Mouse (Mus musculus): Measurements from ENCODE around the gene Tmem238.

Tmem238 gene

DNA sequence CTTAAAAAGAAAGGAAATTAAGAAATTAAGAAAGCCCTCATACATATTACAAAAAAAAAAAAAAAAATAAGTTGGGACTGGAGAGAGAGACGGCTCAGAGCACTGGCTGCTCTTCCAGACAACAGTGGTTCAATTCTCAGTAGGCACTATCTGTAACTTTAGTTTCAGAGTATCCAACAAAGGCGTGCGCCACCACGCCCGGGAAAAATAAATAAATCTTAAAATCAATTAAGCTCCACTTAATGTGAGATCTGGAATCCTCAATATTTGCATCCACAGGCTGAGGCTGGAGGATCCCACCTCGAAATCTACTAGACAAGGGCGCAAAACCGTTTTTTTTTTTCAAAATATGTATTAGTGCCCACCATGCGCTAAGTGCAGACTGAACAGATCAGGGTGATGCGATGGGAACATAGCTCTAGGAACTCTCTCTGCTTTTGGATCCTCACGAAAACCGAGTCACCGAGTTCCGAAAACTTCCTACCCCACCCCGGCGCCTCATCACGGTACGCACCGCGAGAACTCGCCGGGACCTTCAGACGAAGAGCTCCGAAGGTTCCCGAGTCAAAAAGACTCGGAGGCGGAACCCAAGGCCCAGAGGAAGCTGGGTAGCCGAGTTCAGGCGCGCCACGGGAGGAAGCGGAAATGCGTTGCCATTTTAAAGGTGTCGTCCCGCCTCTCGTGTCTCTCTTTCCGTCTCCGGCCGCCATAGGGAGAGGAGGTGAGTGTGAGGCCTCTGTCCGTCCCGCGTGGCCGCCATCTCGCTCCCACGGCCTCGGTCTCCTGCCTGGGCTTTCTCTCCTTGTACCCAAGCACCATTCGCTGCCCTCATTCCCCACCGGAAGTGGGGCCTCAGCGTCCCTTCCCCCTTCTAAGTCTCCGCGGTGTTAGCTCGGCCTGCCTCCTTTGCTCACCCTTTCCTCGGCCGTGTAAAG, 3.1 kb upstream of the Tmem238 start, which contains the start of gene Rpl28:
Rpl28 (plus strand) TSS at position 597 of the 935 bp plus-strand sequence.
- DNase-seq: peak; percentile 97

DNA sequence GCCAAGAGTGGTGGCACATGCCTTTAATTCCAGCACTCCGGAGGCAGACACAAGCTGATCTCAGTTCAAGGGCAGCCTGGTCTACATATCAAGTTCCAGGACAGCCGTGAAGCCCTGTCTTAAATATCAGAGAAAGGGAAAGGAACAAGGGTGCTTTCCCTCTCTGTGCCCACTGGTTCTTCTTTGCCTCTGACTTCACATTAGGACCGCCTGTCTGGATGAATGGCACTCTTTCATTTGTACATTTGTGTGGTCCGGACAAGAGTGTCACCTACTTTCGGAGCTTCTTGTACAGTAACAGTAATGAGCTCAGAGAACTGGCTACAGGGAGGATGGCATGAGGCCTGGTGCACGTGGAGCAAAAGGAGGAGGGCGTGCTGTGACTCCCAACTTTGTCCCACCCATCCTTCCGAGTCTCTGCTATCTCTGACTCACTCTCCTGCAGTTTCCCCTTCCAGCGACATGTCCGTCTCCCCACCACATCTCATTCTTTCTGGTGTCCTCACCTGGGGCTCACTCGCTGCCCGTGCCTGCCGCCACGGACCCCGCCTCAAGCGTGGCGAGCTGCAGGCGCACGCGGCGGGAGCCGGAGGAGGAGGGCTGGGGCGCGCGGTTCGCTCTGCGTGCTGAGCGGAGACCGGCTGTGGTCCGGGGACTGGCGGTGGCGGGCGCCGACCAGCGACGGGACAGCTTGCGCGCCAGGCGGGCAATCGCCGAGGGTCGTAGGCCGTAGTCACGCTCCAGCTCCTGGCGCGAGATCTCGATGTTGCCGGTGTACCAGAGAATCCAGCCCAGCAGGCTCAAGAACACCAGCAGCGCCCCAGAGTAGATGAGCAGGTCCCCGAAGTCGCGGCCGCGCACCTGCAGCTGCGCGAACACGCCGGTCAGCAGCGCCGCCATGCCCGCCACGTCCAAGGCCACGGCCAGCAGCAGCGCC, 689 bp downstream of the Tmem238 start:
- peak; percentile 59 for DNase-seq

DNA sequence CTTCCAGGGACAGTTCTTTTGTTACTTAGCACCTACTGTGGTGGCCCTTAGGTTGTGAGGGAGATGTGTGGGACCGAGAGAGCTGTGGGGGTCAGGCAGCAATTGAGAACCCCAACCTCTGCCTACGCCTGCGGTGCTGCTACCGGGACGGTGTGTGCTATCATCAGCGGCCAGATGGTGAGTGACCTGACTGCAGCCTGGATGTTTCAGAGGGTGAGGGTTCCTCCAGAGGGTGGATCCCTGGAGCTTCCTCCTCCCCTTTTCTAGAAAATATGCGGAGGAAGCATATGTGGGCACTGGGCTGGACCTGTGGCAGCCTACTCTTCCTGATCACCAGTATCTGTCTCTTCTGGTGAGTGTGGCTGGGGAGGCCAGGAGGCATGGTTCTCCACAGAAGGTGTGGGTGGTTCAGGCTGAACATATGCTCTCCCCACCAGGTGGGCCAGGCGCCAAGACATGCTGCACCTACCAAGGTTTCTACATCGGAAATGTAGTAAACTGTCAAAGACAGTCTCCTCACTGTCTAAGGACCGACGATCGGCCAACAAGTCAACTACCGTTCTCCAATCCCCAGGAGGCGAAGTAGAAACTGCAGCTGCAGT, 5.7 kb downstream of the Tmem238 start:
- no peak for DNase-seq

DNA sequence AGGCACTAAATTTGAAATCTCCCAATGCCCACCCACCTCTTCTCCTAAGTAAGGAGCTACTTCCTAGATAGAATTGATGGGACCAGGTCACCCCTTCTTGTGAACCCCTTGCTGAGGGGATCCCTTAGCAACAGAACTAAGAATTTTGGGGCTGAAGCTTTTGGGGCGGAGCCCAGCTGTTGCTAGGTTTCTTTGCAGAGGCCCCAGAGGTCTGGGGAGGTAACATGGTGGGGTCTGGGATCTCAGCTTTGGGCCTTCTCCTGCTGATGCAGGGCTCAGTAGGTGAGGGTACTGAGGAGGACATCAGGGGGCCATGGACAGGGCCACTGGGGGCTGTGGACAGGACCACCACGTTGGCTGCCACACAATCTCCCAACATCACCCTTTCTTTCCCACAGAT, 6.7 kb downstream of the Tmem238 start, which contains the start of the genes Il11 and Tmem190:
Il11 (minus strand) TSS at position 101 of the 400 bp plus-strand sequence.
Tmem190 (plus strand) TSS at position 179 of the 400 bp plus-strand sequence.
- DNase-seq: no peak

DNA sequence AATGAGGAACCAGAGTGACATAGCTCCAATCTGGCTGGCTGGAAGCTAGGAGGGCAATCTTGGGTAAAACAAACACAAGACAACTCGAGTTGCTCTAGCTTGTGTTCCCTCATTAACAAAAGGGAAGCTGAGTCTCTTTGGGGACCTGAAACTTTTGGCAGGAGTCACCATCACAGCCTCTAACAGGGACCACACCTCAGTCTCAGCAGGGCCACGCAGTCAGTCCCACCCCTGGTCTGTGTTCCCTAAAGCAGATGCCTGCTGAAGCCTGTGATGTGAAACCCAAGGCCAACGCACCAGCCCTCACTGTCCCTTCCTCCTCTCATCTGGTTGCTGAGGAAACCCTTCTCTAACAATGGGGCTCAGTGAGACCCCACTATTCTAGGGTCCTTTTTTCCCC, 7.3 kb downstream of the Tmem238 start:
- no peak for DNase-seq

DNA sequence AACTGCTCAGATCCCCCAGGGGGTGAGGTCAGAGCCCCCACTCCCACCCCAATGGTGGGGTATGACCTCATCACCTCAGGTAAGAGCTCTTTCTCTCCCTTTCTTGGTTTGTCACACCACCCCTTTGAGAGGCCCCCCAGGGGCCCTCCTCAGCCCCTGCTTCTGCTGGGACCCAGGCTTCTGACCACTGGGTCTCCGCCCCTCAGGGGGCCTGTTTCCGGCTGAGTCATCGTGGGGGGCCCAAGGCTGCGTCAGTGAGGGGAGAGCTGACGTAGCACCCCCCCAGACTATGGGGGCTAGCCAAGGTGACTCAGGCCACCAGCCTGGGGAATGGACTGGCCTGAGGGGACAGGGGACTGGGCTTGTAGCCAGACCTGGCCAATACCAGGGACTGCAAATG, 9.5 kb downstream of the Tmem238 start:
- DNase-seq: no peak

DNA sequence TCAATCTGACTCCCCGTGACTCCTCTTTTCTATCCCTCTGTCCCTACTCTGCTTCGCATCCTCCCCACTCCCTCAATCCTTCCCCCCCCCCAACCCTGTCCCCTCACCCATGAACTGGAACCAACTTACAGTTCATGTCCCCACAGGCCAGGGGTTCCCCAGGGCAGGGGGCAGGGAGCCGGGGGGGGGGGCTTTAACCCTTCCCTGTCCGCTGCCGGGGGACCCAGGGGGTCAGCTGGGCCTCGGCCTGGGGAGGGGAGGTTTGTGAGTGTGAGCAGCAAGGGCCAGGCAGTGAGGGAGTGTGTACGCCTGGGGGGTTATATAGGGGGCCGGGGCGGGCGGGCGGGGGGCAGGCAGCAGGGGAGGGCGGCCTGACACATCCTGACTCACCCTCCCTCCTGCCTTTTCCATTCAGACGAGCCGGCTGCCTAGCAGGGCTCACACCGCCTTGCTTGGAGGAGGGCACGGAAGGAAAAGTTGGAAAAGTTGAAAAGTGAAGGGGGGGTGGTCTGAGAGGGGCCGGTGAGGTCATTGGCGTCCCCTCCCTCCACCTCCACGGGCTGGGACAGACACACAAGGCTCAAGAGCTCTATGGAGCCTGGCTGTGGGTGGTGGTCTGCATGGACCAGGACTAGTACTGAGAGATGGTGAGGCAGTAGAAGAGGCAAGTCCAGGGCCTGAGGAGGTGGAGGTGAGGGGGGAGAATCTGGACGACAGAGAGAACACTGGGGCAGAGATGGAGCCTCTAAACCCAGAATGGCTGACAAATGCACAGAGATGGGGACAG, 11.4 kb downstream of the Tmem238 start:
- no peak for DNase-seq

DNA sequence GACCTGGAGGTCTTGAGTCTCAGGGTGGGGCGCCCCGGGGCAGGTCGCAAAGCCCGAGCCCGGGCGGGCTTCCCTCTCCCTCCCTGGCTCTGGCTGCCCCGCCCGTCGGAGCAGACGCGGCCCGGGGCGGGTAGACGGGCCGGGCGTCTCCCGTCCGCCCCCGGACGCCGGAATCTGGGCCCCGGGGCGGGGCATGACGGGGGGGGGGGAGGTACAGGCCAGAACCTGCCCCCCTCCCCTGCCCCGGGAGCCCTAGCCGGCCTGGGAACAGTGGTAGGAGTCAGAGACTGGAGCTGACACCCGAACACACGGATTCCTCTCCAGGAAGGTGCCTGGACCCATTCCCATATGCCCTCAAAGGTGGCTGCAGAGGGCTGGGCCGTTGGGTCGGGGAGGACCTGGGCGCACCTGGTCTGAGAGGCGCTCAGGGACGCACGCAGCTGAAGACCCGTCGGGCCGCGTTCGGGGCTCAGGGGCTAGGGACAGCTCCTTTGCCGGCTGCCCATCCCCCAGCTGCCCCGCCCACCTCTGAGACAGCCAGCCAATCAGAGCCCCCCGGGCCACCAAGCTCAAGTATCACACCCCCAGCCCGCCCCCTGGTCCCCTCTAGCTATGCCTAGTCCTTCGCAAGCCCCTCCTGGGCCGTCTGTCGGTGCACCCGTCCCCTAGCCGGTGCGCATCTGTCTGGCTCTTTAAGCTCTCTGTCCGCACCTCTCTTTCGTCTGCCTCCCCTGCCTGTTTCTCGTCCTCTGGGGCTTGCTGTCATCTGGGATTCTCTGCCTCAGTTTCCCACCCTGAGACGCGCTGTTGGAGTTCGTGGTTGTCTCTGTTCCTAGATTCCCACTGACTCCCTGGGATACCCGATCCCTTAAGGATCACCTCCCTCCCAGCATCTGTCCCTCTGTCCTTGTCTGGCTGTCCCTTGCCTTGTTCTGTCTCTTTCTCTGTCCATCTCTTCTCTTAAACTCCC, 12.3 kb downstream of the Tmem238 start:
- peak; percentile 71 for DNase-seq

DNA sequence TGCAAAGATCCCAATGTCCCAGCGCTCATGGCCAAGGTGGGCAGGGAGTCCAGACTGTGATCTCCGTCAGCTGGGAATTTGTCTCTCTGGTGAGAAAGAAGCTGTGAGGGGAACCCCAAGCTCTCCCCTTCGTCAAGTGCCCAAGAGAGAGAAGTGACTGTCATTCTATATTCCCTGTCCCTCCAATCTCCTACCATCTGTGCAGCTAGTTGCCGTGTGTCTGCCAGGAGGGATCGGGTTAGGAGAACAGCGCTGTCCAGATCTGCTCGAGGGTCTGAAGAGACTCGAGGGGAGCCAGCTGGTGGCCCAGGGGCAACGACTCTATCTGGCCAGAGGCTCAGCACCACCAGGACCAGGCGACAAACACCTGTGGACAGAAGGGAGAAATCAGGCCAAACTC, 13.3 kb downstream of the Tmem238 start:
- no peak for DNase-seq

DNA sequence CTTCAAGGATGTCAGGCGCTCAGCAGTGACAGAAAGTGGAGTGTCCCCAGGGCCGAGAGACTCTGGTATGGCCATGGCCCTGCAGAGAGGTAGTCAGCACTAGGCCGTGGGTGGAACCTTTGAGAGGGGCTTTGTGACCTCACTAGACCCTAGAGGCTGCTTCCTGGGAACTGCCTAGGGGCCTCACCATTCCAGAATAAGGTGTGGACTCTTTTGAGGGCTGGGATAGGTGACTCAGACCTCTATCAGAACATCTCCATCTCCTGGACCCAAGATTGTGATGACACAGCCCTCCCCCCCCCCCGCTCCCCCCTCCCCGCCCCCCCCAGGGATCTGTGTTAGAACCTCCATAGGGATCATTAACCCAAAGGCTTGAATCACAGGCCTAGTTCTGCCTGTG, 18.3 kb downstream of the Tmem238 start, which contains the start of gene Fam71e2:
Fam71e2 (minus strand) TSS at position 101 of the 400 bp plus-strand sequence.
- no peak for DNase-seq

DNA sequence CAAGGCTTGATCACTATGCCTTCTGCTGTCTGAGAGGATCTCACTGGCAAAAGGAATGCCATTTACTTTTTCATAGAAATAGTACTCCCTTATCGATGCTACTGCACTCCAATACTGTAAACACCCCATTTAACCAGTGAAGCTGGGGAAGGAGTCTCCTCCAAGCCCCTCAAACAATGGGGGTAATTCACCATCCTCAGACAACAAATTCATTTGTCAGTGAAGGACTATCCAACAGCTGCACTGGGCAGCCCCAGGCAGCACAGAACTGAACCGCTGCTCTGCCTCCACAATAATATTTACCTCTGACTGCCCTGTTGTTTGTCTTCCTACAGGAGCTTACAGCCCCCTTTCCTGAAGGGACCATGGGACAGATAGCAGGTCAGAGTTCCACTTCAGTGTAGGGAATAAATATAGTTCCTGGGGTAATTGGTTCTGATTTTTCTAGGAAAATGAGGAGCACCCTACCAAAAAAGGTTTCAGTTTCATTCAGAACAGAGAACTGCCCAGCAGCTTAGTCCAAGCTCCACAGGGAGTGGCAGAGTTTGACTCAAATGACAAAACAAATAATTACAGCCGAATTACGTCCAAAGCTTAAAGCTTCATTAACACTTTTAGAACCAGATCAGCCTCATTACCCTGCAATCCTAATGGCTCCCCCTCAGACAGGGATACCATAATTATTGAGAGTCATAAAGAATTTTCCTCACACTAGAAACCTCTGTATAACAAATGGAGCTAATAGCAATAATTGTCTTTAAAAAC, 24.3 kb downstream of the Tmem238 start:
- no peak for DNase-seq

DNA sequence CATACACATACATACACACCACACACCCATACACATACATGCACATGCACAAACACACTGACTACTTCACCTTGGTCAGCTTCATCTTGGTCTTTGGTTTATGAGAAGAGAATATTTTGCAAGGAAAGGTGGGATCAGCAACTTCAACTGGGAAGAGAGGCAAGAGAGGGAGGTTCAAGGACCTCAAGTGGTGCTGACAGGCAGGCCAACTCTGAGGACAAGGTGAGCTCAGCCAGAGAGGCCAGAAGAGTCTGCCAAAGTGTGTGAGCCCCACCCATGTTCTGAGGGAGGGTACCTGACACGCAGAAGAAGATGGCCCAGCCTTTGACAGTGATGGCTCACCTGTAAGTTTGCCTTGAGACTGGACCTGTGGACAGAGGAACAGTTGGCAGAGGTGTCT, 29.8 kb downstream of the Tmem238 start:
- DNase-seq: peak; percentile 24

DNA sequence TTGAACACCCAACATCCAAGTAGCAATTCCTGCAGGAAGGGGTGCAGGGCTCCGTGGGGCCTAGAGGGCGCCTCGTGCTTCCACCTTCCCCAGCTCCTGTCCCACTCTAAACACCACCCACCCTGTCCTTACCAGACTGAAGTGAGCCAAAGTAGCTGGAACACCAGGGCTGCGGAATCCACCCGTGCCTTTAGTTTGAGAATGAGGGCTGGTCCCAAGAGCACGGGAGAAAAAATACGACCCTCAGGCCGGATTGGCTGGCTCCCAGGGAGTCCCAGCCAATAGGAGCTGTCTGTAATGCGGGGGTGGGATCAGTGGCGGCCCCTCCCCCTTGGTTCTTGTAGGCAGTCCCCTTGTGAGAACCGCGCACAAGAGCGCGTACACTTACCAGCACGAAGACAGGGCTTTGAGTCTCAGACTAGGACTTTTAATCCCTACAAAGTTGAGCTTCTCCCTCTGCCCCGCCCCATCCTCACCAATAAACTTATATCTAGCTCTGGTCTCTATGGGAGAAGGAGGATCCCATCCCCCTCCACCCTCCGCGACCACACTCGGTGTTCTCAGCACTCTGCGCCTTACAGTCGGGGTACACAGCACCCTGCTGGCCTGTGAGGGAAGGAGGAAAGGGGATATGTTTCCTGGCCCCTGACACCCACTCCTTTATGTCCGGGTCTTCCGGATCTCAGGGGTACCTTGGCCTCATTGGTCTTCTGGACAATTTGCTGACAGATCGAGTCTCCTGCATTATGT, 36.5 kb downstream of the Tmem238 start, which contains the start of gene Cox6b2:
Cox6b2 (minus strand) TSS at position 274 of the 750 bp plus-strand sequence.
- peak; percentile 92 for DNase-seq

DNA sequence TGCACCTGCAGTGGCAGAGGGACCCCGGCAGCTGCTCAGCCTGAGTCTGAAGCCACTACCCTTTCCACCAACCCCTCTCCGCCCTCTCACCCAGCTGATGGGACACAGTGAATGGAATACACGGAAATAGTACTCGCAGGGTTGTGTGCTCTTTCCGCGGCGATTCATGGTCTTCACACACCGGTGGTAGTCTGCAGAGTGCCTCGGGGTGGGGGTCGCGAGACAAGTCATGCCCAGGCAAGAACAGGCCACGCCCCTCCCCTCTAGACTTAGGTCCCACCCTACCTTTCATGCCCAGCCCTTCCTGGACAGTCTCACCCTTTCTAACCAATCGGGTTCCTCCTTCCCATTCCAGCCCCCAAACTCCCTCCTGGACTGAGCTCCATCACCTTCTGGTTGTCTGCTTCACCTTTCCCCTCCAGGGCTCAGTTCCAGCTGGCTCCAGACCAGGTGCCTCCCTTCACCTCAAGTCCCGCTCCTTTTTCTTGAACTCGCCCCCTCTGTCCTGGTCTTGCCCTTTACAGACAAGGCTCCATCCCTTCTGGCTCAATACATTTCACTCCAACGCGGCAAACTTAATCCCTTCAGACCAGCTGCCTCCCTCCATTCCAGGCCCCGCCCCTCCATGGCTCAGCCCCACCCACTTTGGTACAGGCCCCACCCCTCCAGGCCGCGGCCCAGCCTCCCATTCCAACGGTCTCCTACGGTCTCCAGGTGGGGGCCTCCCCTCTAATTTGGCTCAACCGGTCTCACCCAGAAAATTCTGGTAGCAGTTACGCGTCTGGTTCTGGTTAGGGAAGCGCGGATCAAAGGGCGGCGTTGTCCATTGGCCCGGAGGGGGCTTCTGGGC, 37.3 kb downstream of the Tmem238 start:
- DNase-seq: peak; percentile 45

DNA sequence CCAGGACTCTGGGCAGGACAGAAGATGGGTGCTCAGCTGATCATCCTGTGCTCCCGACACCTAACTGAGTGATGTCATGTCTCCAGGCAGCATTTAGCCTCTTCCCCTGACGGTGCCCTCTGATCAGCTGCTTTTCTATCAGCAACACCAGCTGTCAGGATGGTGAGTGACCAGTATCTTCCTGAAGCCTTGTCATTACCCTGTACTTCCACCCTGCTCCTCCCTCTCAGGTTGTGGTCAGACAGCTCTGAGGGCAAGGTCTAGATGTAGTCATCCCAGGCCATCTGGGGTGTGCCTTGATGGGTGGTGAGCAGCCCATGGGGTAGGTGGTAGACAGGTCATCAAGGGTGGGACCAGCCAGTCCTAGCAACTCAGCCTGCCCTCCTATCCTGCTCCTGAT, 40.3 kb downstream of the Tmem238 start:
- DNase-seq: no peak

DNA sequence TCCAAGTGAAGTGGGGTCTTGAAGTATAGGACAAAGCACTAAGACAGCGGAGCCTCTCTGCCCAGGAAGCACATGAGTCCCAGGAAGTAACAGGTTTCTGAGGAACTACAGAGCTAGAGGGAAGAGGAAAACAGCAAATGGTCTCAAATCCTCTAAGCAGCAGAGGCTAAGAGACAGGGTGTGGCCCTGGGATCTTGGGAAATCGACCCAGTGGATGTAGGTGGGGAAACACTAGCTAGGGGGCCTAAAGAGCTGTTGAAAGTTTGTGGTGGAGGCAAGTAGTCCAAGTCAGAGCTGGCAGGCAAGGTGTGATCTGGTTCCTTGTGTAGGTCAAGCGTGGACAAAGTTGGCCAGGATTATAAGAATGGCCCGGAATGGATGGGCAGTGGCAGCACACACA, 41.1 kb downstream of the Tmem238 start:
- no peak for DNase-seq

DNA sequence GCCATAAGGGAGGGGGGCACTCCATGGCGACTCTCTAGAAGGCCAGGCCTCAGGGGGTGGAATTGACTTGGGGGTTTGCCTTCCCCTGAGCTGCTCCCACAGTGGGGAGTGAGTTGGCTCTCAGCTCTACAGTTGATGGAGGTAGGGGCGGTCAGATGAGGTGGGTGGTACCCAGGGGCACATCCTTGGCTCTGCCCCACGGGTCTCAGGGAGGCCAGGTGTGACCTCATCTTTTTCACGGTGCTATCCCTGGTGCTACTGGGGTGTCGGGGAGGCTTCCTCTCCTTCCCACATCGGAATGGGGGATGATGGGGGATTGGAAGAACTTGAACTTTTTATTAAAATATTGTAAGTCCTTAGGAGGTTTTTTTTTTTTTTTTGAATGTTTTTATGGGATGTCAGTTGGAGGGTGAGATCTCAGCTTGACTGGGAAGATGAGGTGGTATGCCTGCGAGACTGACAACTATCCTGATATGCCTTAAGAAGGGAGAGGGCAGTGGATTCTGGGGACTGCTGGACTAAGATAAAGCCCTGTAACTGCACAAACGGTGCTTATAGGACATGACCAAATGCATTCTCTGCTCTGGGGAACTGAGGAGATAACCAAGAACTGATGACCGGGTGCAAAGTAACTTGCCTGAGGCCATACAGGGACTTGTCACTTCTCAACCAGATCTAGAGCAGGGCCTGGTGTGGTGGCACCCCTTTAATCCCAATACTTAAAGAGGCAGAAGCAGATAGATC, 42.1 kb downstream of the Tmem238 start:
- no peak for DNase-seq
